Mouse (Mus musculus): ENCODE measurements around the gene Cps1.

The Cps1 gene

DNA sequence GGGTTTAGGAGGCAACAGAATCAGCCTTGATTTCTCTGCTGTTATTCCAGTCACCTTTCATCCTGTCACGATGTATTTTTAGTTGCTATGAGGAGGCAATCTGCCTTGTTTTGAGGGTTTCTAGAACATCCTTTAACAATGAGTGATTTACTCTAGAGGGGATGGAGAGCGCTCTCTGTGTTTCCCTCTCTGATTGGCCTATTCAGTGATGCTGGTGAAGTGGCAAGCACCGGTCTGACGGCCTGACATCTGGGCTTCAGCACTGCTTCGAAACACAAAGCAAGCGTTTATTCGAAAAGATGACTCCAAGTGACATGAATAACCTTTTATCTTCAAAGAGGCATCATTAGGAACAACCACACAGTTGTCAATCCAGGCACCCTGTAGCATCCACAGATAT is 100.8 kb downstream of the Cps1 start:
- no peak for ATAC-seq (ENCODE audit: insufficient number of reproducible peaks, low FRiP score, low TSS enrichment)

- no peak for ATAC-seq (ENCODE audit: insufficient number of reproducible peaks, low FRiP score, low TSS enrichment)
Measured at GRCm38 (mm10) chr1:67234861-67235260, 112.0 kb downstream of the Cps1 start.

DNA sequence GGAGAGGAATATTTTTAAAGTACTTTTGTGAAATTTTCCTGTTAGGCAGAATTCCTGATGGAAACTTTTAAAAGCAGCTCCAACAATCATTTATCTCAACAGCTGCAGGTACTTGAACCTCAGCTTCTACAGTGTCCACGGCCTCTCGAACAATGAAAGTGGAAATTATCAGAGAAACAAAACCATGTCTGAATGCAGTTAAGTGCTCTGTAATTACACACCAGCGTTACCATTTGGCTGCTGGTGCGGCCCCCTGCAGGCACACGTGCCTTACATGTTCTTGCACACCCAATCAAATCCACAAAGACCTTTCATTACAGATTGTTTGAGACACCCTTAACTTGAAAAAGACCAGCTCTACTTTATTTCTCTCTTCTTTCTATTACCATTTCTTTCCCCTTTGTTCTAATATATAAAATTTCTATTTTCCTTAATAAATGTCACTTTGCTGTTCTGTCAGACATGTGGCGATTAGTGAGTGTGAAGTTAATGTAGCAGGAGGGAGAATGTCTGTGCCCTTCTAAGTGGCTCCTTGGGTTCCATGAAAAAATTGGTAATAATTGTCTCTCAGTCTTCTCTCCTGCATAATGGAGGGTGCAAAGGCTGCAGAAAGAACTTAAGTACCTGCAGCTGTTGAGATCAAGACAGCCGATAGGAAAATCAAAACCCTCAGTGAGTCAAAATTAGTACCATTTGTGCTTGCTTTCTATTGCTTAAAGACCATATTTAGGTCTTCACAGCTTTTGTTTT is 112.8 kb downstream of the Cps1 start:
- ATAC-seq (ENCODE audit: insufficient number of reproducible peaks, low FRiP score, low TSS enrichment), result no peak

- no peak for ATAC-seq (ENCODE audit: insufficient number of reproducible peaks, low FRiP score, low TSS enrichment)
Measured at GRCm38 (mm10) chr1:67238446-67238845, 115.6 kb downstream of the Cps1 start.

DNA sequence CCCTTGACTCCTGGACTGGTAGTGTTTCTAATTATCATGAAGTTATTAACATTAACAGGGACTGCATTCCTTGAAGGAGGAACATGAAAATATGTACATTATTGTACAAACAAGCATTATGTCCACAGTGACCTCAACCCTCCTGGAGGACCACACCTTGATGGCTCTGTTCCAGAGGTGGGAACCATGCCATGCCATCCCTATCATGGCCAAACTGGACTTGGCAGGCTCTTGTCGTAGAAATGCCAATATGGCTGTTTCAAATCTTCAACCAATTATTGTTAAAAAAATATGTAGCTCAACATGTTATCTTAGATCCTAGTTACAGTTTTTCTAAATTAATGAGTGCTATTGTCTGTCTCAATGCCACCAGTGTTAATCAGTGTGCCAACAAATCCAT is 116.1 kb downstream of the Cps1 start:
- ATAC-seq (ENCODE audit: insufficient number of reproducible peaks, low FRiP score, low TSS enrichment), result no peak

GRCm38 (mm10) chr1:67265222-67265621 is 142.4 kb downstream of the Cps1 start:
- no peak for ATAC-seq (ENCODE audit: insufficient number of reproducible peaks, low FRiP score, low TSS enrichment)

DNA sequence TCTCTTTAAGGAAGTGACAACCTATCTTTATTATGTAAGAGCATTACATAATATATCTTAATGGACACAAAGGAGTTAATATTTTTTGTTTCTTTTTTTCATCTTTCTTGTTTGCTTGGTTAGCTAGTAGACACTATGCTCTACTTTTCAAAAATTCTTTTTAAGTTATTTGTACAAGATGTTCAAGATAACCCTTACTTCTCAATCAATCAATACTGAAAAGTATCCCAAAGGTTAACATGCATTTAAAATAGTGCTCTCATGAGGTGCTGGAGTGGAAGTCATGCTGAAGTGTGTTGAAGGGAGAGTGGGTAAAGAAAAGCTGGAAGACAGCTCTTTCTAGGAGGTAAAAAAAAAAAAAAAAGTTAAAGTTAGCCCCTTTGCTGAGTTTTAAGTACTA is 145.1 kb downstream of the Cps1 start:
- ATAC-seq (ENCODE audit: insufficient number of reproducible peaks, low FRiP score, low TSS enrichment), result no peak

DNA sequence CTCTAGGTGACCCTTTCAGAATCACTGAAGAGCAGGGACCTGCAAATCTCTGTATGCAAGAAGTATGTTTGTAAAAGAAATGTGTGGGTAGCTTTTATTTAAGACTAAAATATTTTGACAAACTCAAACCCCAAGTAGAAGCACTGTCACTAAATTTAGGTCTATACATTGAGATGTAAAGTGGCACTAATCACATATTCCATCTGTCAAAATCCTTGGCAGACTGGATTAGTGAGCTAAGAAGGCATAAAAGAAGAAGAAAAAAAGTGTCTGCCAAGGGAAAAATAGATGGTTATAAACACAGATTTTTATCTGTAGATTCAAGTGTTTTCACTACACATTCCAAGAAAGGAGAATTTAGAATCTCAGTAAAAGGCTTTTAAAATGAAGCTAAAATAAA is 145.6 kb downstream of the Cps1 start:
- ATAC-seq (ENCODE audit: insufficient number of reproducible peaks, low FRiP score, low TSS enrichment), result no peak

- ATAC-seq (ENCODE audit: insufficient number of reproducible peaks, low FRiP score, low TSS enrichment), result no peak
Measured at GRCm38 (mm10) chr1:67276270-67276669, 153.4 kb downstream of the Cps1 start.

All from cerebellum, adult (tissue).